Mouse (Mus musculus) cerebellum, adult 2 months (tissue): ENCODE results near the gene Ankrd65.

ENCODE experiments used
- CTCF ChIP-seq: fragments of 200-500 bp; IDR thresholded peaks from 2 replicates; pipeline ENCODE4 v1.5.1; 2011; ENCODE audit warnings: low read depth, mild to moderate bottlenecking, control low read depth, low read length, moderate library complexity, borderline replicate concordance; ENCODE audit not compliant: insufficient read depth
- POLR2A ChIP-seq: fragments of 200-500 bp; IDR thresholded peaks from 2 replicates; pipeline ENCODE4 v1.6.1; 2011; ENCODE audit warnings: low read length, control low read depth, borderline replicate concordance; ENCODE audit not compliant: insufficient read depth

DNA sequence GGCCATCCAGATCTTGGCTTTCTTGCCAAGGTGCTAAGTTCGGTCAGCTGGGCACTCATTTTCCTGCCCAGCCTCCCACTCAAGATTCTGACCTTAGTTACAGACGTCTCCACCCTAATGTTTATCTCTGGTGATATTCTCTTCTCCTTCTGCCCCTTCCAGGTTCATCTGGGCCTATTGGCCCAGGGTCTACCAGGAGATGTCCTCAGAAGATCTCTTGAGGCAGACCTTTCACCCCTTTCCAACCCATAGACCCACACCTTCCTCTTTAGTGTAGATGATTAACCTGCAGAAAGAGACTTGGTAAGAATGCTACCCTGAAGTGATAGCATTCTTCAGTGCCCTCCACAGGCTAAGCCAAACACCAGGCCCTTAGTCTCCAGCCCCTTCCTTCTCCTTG lies 18.5 kb upstream of the Ankrd65 start:
- no peak for TF ChIP-seq CTCF
- TF ChIP-seq POLR2A, result no peak
